8 mouse cellular contexts compared by ENCODE assay signal in genomic region chr17:88530236-88530619, GRCm38 (mm10). TPM values are rescaled to one million over a fixed set of nuclear protein-coding genes. Genes with fewer than 3 reads are reported as not detected.
A peak's percentile ranks its signal among the peaks of the same experiment; 100 is the strongest.
DNase-seq lines count a peak whose midpoint lies in the region; ATAC-seq and TF ChIP-seq lines count a peak whose summit lies in the region.

No protein-coding gene starts in this region.

- no peaks in the 10 kb centered on the region for H3K4me1 ChIP-seq in heart, postnatal 0 days (ENCODE audit: control insufficient read depth, insufficient read depth)
- peaks cover 17% of the 10 kb centered on the region for H3K4me1 ChIP-seq in midbrain, embryonic 10.5 days

- WGBS in heart, postnatal 0 days = 0% methylated on average over 13 of the region's 14 CpGs
- under 1% methylated on average over 14 of the region's 14 CpGs for WGBS in midbrain, embryonic 10.5 days

- DNase-seq in left cerebral cortex, adult 2 months (ENCODE audit: extremely low spot score in 1 of 2, low spot score in 2 of 2) = no peak
- no peak for DNase-seq in left cerebral cortex, postnatal 4 days
- DNase-seq in brain, embryonic 14.5 days (ENCODE audit: low read depth) = peak; percentile 75
- peak; percentile 23 for DNase-seq in heart, postnatal 0 days (ENCODE audit: low spot score)
- no peak for DNase-seq in midbrain, embryonic 10.5 days (ENCODE audit: low spot score)
- no peak for DNase-seq in left cerebral cortex, postnatal 14 days (ENCODE audit: low spot score in 2 of 2)
- DNase-seq in kidney, adult 11 months = no peak
- DNase-seq in B cell, adult 2 months = no peak

- TF ChIP-seq EP300 in heart, postnatal 0 days (IDR thresholded peaks at IDR 0.05; ENCODE audit: low read depth) = no peak

- H3K27ac ChIP-seq in left cerebral cortex, adult 2 months = peak overlapping the region; percentile 82
- H3K27ac ChIP-seq in heart, postnatal 0 days (ENCODE audit: low read depth) = peak overlapping the region; percentile 68
- H3K27ac ChIP-seq in midbrain, embryonic 10.5 days (replicated peaks) = peak overlapping the region; percentile 90

- peak; percentile 42 for ATAC-seq in heart, postnatal 0 days (ENCODE audit: insufficient read depth, low read depth)

- peak overlapping the region; percentile 71 for H3K9ac ChIP-seq in heart, postnatal 0 days (replicated peaks; ENCODE audit: low read depth, low read length)

- peak overlapping the region; percentile 82 for H3K4me3 ChIP-seq in left cerebral cortex, adult 2 months
- H3K4me3 ChIP-seq in heart, postnatal 0 days (ENCODE audit: low read depth, low read length) = peak overlapping the region; percentile 87
- H3K4me3 ChIP-seq in midbrain, embryonic 10.5 days = peak overlapping the region; percentile 76

- peak overlapping the region; percentile 84 for H3K4me2 ChIP-seq in heart, postnatal 0 days (ENCODE audit: low read depth, low read length)

- no peaks in the 10 kb centered on the region for H3K9me3 ChIP-seq in heart, postnatal 0 days (replicated peaks; ENCODE audit: control insufficient read depth, low read length)
- no peaks in the 10 kb centered on the region for H3K9me3 ChIP-seq in midbrain, embryonic 10.5 days (replicated peaks)

- intact Hi-C loops in left cerebral cortex, adult 2 months (cut with DNase I) = no loop called here
- intact Hi-C loops in left cerebral cortex, postnatal 4 days (cut with DNase I) = no loop called here
- intact Hi-C loops in left cerebral cortex, postnatal 14 days (cut with DNase I) = no loop called here

- TF ChIP-seq CTCF in left cerebral cortex, adult 2 months (IDR thresholded peaks at IDR 0.05) = no peak
- TF ChIP-seq CTCF in brain, embryonic 14.5 days (IDR thresholded peaks at IDR 0.05; ENCODE audit: borderline replicate concordance, extremely low read depth, insufficient read depth, insufficient read length) = no peak
- no peak for TF ChIP-seq CTCF in heart, postnatal 0 days (IDR thresholded peaks at IDR 0.05; ENCODE audit: low read depth)

- no peaks in the 10 kb centered on the region for H3K27me3 ChIP-seq in heart, postnatal 0 days (ENCODE audit: control insufficient read depth, insufficient read depth, low read length)
- H3K27me3 ChIP-seq in midbrain, embryonic 10.5 days (ENCODE audit: low read depth, poor library complexity, severe bottlenecking) = peaks cover 4% of the 10 kb centered on the region; the same call in 1 of the 2 replicates

- H3K36me3 ChIP-seq in heart, postnatal 0 days (replicated peaks; ENCODE audit: control insufficient read depth, insufficient read depth, low read length) = no peaks in the 10 kb centered on the region
- H3K36me3 ChIP-seq in midbrain, embryonic 10.5 days = no peaks in the 10 kb centered on the region

- no peak for TF ChIP-seq POLR2A in brain, embryonic 14.5 days (IDR thresholded peaks at IDR 0.05; ENCODE audit: borderline replicate concordance, extremely low read depth, insufficient read depth, insufficient read length, poor library complexity, severe bottlenecking)

RNA-seq across cellular contexts. Expression of gene Ppp1r21, which starts 0.3 kb away (rescaled TPM):
- total RNA-seq in left cerebral cortex, adult 2 months (2021) = 10 to 100 TPM; 77.3 to 79.5 TPM
- total RNA-seq in left cerebral cortex, postnatal 4 days (2021) = 10 to 100 TPM; 71.4 to 71.6 TPM
- 60.3 and 76.5 TPM in 2 replicates for polyA plus RNA-seq in brain, embryonic 14.5 days (2012; rRNA removed)
- total RNA-seq in heart, postnatal 0 days (2014; rRNA removed; ENCODE audit: low replicate concordance) = 5.9 and 10.9 TPM in 2 replicates
- 5.8 and 6.6 TPM in 2 replicates for polyA plus RNA-seq in heart, postnatal 0 days (2015; fragmentation: Nextera tagmentation; extraction: Ambion mirVana)
- polyA plus RNA-seq in midbrain, embryonic 10.5 days (2016; fragmentation: Nextera tagmentation; extraction: Ambion mirVana) = 17.8 and 18.0 TPM in 2 replicates
- 10 to 100 TPM; 67.4 to 78.8 TPM for total RNA-seq in left cerebral cortex, postnatal 14 days (2021)

Comparison
In these comparisons a context has a peak if more than half of its experiments do, and no peak if none do; other contexts are left out.
1. DNase-seq: peak in brain, embryonic 14.5 days (single experiment) and heart, postnatal 0 days (single experiment); none in left cerebral cortex, adult 2 months (0 of 2), left cerebral cortex, postnatal 4 days (single experiment), midbrain, embryonic 10.5 days (single experiment), left cerebral cortex, postnatal 14 days (0 of 2), kidney, adult 11 months (single experiment) and B cell, adult 2 months (0 of 2).
2. Peak in every context shown above with its lines, with median percentiles within 50 percentile points of each other: H3K27ac ChIP-seq and H3K4me3 ChIP-seq.